In genomic region chr7:125736366-125737015, GRCm38 (mm10) we compare ENCODE assay signal across 17 mouse cellular contexts.
"Had no signal": no experiment of that assay in that cellular context is flagged by ENCODE, and none has a peak within 500 bp of the region (broad histone marks: within the 10 kb centered on the region; RNA-seq: fewer than 3 reads in every experiment).

No protein-coding gene starts in this region.

- H3K9me3 ChIP-seq: intestine, embryonic 15.5 days; limb, embryonic 10.5 days; limb, embryonic 13.5 days; midbrain, embryonic 12.5 days; midbrain, embryonic 15.5 days; neural tube, embryonic 12.5 days; neural tube, embryonic 15.5 days had no signal

- H3K9ac ChIP-seq: intestine, embryonic 15.5 days; limb, embryonic 13.5 days; liver, embryonic 14.5 days; liver, postnatal 0 days; lung, embryonic 14.5 days; midbrain, embryonic 12.5 days; midbrain, embryonic 15.5 days; neural tube, embryonic 12.5 days; neural tube, embryonic 15.5 days had no signal

- H3K4me3 ChIP-seq: intestine, embryonic 15.5 days; limb, embryonic 10.5 days; limb, embryonic 13.5 days; midbrain, embryonic 12.5 days; midbrain, embryonic 15.5 days; neural tube, embryonic 12.5 days; neural tube, embryonic 15.5 days had no signal

- H3K4me2 ChIP-seq: intestine, embryonic 15.5 days; limb, embryonic 13.5 days; liver, embryonic 11.5 days; lung, embryonic 14.5 days; midbrain, embryonic 12.5 days; midbrain, embryonic 15.5 days; neural tube, embryonic 12.5 days; neural tube, embryonic 15.5 days had no signal

- H3K36me3 ChIP-seq: intestine, embryonic 15.5 days; limb, embryonic 10.5 days; limb, embryonic 13.5 days; midbrain, embryonic 12.5 days; midbrain, embryonic 15.5 days; neural tube, embryonic 12.5 days; neural tube, embryonic 15.5 days had no signal

- H3K4me1 ChIP-seq: intestine, embryonic 15.5 days; limb, embryonic 10.5 days; limb, embryonic 13.5 days; neural tube, embryonic 12.5 days had no signal

- DNase-seq: liver, postnatal 0 days; lung, embryonic 14.5 days; thymus, adult 18-20 months; thymus, postnatal 36 days had no signal

- ATAC-seq: hindbrain, embryonic 16.5 days; intestine, embryonic 15.5 days; liver, postnatal 0 days; lung, postnatal 0 days; midbrain, embryonic 15.5 days had no signal

- H3K27ac ChIP-seq: intestine, embryonic 15.5 days; kidney, postnatal 0 days; limb, embryonic 10.5 days; limb, embryonic 13.5 days; liver, embryonic 14.5 days; macrophage; midbrain, embryonic 12.5 days; neural tube, embryonic 12.5 days; neural tube, embryonic 15.5 days had no signal

- H3K27me3 ChIP-seq: intestine, embryonic 15.5 days; limb, embryonic 13.5 days; midbrain, embryonic 12.5 days; midbrain, embryonic 15.5 days; neural tube, embryonic 12.5 days; neural tube, embryonic 15.5 days had no signal
